Mouse (Mus musculus) B cell, adult 2 months (primary cell): ENCODE measurements around the gene Cdyl.

ENCODE experiments used
- DNase-seq, 2 experiments: peaks; one replicate each; pipeline ENCODE4 v3.0.0; 2022

Gene Cdyl

DNA sequence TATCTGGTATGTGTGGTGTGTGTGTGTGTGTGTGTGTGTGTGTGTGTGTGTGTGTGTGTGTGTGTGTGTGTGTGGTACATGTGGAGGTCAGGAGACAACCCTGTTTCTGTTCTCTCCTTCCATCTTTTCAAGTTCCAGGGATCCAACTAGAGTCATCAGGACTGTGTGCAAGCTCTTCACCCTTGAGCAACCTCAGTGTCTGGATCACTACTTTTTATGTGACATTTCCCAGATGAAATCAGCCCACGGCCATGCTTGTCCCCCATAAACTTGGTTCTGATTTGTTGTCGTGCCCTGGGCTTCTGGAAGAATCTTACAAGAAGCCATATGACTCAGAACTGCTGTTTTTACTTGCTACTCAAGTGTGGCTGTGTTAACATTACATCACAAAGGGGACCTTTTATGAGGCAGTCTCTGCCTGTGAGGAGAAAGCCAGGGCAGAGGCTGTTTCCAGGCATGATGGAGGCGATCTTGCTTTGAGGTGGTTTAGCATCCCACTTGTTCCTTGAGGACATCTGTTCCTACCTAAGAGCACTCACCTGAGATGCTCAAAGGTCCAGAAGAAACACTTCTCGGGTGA is at the start of gene Cdyl:
Gene Cdyl, plus strand, starts transcription at position 428 of the 580 bp plus-strand sequence.
- DNase-seq = no peak

DNA sequence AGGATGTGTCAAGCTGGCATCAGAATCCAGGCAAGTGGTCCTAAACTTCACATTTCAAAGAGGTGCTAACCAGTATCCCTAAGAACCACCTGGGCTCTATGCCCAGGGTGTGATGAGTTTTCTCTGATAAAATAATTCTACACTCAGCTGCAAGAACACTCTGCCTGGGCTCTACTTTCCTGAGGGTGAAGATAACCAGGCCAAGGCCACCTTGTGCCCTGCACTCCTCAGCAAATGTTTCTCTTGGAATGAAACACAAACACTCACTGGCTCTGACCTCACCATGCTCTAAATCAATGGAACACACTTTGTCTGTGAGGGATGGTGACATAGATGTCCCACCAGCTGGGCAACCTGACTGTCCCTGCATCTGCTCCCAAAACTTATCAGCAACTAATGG is 48.9 kb upstream of the Cdyl start:
- DNase-seq = no peak

DNA sequence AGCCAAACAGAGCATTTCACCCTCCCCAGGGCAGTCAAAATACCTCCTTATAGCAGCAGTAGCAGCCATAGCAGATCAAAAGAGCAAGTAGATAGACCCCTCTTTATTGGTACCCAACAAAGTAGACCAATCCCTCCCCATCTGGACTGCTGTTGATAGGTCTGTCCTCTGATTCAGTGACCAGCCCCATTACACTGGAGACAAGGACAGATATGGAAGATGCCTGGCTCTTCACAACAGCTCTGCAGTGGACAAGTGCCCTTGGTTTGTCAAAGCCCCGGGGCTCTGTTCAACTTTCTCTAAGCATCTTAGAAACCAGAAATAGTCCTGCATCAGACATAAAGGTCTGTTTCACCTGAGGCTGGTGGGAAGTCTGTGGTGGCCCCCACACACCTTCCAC is 47.1 kb upstream of the Cdyl start:
- no peak for DNase-seq

DNA sequence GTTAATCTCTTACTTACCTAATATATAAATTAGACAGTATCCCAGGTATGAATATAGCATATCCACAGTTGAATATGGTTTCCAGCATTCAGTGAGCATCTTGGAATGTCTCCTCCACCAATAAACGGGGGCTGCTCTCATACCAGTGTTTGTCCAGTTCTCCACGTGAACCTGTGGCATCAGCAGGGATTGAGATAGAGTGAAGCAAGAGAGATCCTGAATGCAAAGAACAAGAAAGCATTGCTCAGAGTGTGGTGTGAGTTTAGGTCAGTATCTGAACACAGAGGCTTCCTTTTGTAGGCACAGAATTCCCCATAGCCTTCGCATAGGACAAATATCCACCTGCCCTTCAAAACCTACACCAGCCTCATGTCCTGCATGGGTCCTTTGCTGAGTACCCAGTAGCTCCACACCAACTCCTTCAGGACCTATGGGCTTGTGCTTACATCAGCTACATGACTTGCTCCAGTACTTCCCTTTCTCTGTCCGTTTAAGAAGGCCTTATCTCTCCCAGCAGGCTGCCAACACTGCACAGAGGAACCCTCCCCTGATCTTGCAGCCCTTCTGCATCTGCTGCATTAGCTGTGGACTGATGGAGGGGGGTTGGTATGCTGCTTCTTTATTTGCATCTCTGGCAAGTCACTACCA is 44.7 kb upstream of the Cdyl start:
- no peak for DNase-seq

DNA sequence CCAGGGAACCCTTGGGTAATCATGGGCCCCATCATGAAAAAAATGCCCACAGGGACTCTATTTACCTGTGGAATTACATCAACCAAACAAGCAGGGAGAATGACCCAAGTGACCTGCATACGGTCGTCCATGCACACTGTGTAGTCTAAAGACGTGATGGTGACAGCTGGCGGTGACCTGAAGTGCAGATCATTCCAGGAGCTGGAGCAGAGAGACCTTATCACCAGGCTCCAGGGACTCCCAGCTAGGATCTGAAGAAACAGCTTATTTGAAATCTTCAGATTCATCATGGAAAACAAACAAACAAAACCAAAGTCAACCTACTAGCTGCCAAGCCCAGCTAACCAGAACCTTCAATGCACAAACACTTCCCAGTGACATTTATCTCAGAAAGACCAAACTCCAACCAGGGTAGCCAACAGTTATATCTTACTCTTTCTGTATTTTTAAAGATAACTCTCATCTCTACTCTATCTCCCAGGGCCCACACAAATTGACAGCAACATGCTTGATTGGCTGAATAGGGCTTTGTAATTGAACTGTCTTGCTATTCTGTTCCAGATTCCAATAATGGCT is 43.0 kb upstream of the Cdyl start:
- no peak for DNase-seq

DNA sequence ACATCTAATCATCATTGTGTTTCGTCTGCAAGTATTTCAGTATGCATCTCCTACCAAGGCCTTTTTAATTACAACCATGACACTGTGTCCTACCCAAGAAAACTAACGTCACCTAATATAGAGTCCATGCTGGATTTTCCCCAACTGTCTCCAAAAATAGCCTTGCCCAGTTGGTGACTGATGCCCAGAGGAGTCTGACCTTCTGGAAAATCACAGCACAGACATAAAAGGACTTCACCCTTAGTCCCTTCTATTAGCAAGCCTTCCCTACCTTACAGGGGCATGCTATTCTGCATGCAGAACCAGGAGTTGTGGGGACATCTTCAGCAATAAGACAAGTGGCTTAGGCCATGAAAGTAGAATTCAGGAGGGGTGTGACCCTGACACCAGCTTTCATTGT is 40.3 kb upstream of the Cdyl start:
- no peak for DNase-seq

DNA sequence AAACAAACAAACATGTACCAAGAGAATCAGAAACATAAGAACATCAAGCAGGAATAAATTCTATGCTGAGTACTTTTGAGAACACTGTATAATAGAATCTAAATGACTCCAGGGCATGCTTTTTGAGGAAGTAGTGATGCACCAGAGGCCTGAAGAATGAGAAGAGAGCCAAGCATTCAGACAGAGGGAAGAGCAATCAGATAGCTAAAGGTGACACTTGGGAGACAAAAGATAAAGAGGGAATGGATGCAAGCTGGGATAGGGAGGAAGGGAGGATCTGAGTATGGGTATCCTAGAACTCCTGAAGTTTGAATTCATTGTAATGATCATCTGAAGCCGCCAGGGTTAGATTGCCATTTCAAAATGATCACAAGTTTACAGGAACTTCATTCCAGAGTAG is 38.9 kb upstream of the Cdyl start:
- no peak for DNase-seq

DNA sequence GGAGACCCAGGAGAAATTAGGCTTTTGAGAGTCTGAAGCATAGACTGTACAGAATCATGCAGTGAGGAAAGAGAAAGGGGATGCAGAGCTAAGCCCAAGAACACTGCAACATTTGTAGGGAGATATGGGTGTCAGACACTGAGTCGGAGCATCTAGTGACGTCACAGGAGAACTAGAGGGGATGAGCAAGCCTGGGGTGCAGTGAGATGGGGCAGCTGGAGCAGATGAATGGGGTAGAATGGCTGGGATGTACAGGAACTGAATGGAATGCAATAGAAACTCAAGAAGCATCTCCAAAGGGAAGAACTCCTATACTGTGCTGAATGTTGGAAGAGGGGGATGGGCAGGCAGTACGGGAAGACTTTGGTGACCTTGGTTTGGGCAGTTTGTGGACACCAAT is 34.8 kb upstream of the Cdyl start:
- no peak for DNase-seq

DNA sequence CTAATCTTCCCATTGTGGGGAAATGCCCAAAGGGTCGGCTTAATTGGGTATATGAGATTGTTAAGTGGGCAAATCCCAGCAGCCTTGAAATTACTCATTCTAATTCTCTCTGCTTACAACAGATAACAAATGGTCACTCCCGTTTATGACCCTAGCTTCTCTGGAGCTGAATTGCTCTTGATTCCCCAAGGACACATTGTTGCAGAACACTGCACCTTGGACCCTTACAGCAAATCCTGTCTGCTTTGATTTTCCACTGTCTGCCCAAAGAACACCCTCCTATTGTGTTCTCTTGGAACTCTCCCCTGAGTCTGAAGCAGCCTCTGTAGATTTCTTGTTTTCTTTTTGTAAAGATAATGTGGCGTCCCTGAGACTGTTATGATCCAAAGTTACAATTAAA is 34.1 kb upstream of the Cdyl start:
- DNase-seq = no peak

DNA sequence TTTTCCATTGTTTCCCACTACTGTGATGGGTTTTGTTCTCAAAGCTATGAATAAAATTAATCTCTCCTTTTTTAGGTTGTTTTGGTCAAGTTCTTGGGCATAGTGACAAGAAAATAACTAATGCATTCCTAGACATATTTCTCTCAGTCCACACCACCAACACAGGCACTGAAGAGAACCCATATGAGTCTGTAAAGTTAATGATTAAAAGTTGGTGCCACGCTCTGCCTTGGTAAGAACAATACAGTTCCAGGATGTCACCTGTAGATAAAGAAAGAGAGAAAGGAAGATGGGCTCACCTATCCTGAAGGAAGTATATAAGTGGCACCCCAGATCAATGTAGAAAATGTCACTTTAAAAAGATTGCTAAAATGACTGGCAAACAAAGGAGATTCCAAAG is 32.3 kb upstream of the Cdyl start:
- no peak for DNase-seq

DNA sequence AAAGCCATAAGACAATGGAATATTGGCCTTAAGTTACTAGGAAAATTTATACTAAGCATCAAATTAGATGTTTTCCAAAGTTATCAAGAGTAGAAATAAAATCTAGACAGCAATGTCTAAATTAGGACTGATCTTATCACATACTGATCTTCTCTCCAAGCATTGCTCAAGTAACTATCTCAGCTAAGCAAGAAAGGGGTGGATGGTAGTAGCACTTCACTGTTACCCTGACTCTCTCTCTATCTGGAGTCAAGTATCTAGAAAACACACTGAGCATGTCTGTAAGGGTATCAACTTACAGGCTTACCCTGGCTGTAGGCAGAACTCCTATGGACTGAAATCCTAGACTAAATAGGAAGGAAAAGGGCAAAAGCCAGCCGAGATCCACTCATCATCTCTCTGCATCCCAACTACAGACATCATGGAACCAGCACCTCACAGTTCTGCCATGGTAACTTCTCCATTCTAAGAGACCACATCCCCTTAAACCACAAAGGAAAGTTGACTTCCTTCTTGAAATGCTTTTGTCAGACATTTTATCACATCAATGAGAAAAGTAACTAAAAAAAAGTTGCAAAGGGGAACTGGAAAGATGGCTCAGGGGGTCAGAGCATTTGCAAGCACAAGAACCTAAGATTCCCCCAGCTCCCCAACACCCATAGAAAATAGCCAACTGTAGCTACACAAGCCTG is 12.4 kb upstream of the Cdyl start:
- peak in 1 of 2 experiments; percentile 10 for DNase-seq

DNA sequence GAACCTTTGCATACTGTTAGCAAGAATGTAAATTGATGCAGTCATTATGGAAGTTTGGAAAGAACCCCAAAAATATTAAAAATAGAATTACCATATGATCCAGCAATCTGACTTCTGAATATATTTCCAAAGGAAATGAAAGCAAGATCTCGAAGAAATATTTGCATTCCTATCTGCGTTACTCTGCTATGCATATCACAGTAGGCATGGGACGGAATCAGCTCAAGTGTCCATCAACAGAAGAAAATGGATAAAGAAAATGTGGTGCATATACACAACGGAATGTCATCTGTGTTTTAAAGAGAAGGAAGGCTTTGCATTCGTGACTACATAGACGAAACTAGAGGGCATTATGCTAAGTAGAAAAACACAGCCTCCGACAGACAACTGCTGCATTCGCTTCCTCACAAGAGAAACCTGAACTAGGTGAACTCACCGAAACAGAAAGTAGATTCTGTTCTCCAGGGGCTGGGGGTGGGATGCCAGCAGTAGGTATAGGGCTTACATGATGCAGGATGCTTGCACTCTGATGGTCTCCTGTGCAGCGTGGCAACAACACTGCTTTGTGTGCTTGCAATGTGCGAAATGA is 9.3 kb upstream of the Cdyl start:
- no peak for DNase-seq

DNA sequence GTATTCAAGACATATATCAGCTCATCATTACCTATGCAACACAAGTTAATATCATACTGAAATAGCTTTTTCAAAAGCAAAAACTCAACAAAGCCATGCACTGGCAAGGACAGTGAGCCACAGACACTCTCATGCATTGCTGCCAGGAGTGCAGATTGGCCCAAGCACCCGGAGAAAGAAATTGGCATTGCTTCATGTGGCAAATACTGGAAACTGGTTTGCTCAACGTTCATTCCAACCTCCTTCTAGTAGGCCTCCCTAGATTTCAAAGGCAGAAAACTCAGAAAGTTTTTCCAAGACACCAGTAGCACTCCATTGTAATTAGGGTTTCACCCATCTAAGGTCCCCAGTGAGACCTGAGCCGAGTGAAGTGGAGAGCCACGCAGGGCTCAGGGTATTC is 6.8 kb upstream of the Cdyl start:
- DNase-seq = no peak

DNA sequence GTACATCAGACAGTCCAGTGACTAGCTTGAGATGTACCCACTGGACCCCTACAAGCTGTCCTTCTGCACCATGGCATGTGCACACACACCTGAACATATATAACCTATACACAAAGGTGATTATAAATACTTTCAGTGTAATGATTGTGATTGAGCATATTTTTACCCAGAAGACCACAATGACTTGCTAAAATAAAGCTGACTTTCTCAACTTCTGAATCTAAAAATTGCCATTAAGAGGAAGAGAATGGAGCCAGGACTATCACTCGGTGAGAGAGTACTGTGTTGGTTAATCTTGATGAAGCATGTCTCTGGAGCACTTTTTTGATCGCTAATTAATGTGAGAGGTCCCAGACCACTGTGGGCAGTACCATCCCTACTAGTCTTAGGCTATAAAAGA is 2.8 kb upstream of the Cdyl start:
- DNase-seq = no peak

DNA sequence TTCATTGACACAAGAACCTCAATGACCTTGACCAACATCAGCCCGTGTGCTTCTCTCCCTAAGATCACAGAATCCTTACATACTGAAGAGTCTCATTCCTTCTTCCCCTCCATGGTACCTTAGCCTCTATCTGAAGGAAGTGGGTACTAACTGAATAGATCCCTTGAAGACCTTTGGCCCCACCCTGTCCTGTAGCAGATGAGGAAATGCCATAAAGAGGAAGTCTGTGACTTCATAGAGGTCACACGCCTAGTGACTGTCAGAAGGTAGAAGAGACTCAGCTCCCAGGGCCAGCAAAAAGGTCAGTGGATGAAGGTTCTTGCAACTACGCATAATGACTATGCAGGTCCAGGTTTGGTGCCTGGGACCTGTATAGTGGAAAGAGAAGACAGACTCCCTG is 5.8 kb downstream of the Cdyl start:
- DNase-seq = peak; percentile 49 to 59

DNA sequence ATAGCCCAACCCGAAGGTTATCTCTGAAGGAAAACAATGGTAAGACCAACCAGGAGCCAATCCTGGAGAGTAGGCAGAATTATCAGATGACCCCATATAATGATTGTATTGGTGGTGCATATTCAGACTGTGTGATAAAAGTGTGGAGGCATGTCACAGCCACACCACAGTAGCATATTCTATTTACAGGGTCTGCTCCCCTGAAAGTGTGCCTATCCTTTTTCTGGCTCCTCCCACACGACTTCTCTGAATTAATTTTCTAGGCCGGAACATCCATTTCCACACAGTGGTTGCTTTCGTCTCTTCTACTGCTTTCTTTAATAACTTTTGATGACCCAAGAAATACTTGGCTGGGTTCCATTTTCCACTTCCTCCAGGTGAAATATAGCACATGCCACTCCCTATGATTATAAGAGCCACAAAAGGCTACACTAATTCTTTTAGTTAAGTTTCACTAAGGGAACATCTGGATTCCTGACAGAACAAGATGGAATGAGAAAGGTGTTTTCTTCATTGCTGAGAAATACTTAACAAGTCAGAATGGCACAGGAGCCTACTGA is 10.4 kb downstream of the Cdyl start:
- DNase-seq = no peak

DNA sequence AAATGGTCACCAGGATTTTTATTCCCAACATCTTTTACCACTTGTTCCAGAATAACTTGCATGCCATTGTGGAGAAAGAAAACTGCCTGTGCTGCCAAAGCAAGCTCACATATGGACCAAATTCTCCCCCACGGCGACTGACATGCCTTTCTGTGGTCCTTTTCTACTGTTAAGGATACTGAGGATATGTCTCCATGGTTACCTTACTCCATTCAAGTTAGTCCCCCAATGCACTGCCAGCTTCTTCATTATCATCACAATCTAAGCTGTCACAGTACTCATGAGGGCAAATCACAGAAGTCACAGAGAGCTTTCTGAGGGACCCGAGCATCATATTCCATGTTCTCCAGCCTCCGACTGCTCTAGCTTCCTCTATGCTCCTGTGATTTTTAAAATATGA is 11.2 kb downstream of the Cdyl start:
- no peak for DNase-seq

DNA sequence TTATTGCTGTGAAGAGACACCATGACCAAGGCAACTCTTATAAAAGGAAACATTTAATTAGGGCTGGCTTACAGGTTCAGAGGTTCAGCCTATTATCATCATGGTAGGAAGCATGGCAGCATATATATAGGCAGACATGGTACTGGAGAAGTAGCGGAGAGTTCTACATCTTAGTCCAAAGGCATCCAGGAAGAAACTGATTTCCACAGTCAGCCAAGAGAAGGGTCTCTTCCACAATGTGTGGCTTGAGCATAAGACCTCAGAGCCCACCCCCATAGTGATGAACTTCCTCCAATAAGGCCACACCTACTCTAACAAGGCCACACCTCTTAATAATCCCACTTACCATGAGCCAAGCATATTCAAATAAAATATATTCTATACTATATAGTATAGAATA is 17.3 kb downstream of the Cdyl start:
- DNase-seq = no peak

DNA sequence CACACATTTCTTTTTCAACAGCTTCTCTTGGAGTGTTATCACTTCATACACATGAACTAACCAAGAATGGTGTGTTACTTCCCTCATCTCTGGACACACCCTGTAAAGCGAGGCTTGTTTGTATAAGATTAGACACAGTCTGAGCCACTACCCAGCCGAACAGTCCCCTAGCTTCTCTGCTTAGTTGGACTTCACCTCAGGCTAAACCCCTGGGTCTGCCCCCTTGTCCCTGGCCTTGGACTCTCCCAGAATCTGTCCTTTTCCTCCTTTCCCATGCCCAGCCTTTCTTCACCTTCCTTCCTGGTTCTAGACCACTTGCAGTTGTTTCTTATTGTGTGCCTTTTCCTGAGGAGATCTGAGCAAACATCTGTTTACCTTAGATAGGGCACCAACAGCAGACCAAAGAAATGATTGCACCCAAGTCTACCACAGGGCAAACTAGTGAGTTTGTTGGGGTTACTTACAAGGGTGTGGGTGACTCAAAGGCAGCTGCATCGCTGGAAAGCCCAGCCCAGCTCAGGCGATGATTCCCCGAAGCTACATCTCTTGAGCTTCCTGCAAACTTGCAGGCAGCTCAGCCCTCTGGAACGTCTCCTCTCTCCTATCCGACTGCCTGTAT is 17.9 kb downstream of the Cdyl start:
- no peak for DNase-seq

DNA sequence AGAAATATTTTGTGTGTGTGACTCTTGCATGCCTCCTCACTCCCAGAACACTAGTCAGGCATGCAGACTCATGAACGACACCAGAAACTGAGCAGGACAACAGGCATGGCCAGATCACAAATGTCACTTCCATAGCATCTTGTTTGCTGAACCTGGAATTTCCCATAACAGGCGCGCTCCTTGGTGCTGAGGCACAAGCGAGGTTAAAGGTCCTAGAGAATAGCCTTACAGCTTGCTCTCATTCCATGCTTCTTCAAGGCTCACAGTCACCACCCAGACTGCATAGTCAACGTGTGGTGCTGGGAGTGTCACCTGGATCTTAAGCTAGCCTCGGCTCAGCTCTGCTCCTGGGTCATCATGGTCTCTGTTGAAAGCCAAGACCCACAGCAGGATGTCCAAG is 19.1 kb downstream of the Cdyl start:
- DNase-seq = no peak

DNA sequence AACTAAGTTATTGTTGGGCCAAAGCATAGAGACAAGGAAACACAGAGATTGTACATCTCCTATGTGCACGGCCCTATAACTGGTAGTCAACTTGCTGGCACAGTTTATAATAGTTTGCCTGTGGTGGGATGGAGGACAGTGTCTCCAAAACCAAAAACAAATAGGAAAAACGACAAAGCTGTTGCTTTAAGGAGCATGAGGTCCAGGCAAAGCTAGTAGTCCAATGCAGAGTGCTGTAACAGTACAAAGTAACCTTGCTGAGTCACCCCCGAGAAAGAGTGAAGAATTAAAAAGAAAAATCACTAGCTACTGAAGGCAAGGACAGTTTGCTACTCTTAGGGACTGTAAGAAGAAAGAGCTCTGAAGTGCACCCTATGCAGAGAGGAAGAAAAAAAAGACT is 21.7 kb downstream of the Cdyl start:
- DNase-seq = no peak

DNA sequence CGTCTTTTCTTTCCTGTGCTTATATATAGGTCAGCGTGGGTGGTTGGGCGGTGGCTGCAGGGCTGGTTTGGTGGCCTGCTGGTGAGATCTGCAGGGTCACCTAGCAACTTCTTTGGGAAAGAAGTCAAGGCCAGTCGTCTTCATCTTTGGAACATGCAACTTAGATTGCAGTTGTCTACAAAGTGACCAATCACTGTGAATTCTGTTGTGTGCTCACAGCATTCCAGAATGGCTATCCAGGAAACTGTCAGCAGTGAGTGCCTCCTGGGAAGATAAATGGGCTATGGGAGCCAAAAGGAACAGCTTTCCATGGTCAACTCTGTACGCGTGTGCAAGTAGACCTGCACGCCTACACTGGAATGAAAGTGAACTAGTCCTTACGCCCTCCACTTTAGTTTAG is 26.6 kb downstream of the Cdyl start:
- DNase-seq = no peak

DNA sequence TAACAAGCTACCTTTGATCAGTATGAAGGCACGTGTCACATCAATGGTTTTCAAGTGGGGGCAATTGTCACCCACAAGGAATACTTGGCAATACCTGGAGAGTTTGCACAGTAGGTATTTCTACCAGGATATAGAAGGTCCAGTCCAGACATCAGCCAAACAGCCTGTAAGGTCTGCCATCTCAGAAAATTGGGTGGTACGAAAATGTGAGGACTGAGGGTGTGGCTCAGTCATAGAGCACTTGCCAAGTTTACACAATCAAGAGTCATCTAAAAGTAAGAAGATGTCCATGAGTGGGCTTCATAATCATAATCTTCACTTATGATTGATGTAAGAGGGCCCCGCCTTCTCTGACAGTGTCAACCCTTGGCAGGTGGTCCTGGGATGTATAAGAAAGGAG is 29.9 kb downstream of the Cdyl start:
- no peak for DNase-seq
